Mouse (Mus musculus) ES-CJ7 (cell line): ENCODE results near the gene Fnbp1l.

Experiments
- DNase-seq: peaks from one replicate; pipeline ENCODE4 v3.0.0; 2011; ENCODE audit warnings: low read depth, low spot score

Gene Fnbp1l

DNA sequence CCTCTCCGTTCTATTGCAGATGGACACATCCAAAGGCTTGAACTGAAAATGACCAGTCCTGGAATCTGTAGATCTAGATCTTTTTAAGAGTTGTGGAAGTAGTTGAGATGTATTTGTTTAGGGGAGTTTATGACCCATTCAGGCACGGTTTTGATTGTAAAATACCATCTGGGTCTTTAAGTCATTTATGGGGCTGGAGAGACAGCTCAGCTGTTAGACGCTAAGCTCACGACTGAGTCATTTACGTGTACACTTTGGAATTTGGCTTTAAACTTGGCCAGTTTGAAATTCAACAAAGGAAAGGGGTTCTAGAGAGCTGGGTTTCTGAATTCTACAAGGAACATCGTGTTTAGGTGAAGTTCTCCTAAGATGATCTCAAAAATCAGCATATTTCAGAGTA is 124.8 kb downstream of the Fnbp1l start:
- no peak for DNase-seq

- no peak for DNase-seq
These were observed 126.5 kb downstream of the Fnbp1l start for GRCm38 (mm10) chr3:122492872-122493615.

DNA sequence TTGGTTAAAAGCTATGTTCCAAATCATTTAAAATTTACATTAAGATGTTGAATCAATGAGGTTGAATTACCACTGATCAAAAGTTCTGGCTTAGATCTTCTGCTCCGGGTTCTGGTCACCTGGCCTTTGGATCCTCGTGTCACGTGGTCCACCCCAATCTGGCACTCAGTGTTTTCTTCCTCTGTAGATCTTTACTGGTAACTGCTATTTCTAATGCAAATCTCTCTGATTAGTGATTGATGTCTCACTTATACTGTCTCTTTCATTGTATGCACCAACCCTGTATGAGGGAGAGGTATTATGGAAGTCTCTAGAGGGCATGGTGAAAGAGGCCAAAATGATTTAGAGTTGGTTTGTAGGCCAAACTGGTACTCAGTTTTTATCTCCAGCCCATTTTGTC is 127.5 kb downstream of the Fnbp1l start:
- no peak for DNase-seq

GRCm38 (mm10) chr3:122490574-122490973 is 128.9 kb downstream of the Fnbp1l start:
- no peak for DNase-seq
